Mouse (Mus musculus): ENCODE results near the gene Hba-a1. TPM values are rescaled to one million over a fixed set of nuclear protein-coding genes. Genes with fewer than 3 reads are reported as not detected.

Gene Hba-a1
- polyA plus RNA-seq (2012; rRNA removed; ENCODE audit: low replicate concordance): 672 and 2,221 TPM in 2 replicates

DNA sequence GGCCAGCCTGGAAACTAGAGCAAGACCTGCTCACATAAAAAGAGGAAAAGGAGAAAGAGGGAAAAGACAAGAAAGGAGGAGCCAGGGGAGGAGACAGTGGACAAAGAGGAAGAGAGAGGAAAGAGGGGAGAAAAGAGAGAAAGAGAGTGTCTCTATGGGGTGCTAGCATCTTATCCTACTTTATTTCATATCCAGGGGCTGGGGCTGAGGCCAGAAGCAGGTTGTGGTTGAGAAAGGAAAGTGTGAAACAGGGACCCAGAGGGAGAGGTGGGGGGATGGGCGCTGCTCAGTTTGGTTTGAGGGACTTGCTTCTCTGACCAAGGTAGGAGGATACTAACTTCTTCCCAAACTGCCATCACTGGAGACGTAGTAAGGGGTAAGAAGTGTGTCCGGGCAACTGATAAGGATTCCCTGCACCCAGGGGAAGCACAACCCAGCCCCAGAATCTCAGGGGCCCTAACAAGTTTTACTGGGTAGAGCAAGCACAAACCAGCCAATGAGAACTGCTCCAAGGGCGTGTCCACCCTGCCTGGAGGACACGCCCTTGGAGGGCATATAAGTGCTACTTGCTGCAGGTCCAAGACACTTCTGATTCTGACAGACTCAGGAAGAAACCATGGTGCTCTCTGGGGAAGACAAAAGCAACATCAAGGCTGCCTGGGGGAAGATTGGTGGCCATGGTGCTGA lies at the start of gene Hba-a1:
TSS of gene Hba-a1 (plus strand) at position 421 of the 687 bp plus-strand sequence.

DNA sequence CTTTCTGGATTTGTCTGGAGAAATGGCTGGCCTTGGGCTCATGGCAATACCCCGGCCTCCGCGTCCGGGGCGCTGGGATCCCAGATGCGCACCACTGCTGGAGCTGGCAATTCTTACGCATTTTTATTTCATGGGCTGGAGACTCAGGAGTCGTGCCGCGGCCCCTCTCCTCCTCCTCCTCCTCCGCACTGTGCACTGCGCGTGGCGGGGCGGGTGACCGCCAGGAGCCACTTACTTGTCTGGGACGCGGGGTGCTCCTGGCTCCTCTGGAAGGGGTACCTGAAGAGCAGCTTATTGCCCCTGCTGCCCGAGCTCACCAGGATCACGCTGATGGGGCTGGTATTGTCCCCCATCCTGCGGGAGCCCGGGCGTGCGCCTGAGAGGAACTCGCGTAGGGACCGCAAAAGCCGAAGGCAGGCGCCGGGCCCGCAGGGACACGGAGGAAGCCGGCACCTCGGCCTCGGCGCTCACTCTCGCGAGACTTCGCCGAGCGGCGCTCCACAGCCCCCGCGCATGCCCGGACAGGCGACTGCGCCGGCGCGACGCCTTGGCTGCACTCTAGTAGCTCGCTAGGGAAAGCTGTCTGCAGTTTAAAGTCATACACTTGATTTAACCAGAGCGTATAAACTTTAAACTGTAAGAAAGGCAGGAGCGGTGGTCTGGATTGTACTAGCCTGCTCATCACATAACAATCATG lies 16.0 kb upstream of the Hba-a1 start, which contains the start of gene Nprl3:
TSS of gene Nprl3 (minus strand) at position 520 of the 697 bp plus-strand sequence.

DNA sequence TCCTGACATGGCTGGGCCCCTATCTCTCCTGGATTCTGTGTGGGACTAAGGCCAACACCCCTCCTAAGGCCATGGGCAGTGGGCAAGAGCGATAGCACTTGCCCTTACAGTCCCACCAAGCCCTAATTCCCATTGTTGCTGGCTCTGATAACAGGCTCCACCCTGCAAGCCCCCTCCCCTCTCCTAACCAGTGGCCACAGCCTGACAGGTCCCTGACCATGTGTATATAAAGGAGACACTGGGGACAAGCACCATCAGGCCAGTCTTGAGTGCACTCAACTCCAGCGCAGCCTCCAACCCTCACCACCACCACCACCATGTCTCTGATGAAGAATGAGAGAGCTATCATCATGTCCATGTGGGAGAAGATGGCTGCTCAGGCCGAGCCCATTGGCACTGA lies 7.0 kb upstream of the Hba-a1 start, which contains the start of gene Hba-x:
TSS of gene Hba-x (plus strand) at position 54 of the 400 bp plus-strand sequence.

DNA sequence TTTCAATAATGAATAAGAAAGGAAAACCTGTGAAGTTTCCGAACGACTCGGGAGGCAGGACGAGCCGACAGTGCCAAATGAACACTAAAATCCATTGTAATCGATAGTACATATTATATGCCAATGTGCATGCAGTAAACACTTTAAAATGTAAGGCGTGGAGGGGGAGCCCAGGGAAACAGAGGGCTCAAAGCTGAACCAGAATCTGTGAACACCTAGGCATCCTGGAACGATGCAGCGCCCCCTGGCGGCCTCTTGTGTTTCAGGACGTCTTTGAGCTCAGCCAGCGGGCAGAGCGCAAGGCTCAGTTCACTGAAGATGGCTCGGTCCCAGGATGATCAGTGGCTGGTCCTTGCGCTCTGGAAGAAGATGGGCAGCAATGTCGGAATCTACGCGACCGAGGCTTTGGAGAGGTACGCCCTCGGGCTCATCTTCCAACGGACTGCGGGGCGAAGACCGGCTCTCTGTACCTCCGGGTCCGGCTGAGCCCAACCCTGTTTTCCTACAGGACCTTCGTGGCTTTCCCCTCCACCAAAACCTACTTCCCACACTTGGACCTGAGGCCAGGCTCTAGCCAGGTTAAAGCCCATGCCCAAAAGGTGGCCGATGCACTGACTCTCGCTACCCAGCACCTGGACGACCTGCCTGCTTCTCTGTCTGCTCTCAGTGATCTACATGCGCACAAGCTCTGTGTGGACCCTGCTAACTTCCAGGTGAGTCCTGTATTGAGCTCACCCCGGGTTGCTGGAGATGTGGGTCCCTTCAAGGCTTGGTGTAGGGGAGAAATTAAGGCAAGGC lies 3.6 kb downstream of the Hba-a1 start, which contains the start of gene Hbq1b:
TSS of gene Hbq1b (plus strand) at position 271 of the 798 bp plus-strand sequence.

DNA sequence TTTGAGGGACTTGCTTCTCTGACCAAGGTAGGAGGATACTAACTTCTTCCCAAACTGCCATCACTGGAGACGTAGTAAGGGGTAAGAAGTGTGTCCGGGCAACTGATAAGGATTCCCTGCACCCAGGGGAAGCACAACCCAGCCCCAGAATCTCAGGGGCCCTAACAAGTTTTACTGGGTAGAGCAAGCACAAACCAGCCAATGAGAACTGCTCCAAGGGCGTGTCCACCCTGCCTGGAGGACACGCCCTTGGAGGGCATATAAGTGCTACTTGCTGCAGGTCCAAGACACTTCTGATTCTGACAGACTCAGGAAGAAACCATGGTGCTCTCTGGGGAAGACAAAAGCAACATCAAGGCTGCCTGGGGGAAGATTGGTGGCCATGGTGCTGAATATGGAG lies 12.9 kb downstream of the Hba-a1 start, which contains the start of gene Hba-a2:
TSS of gene Hba-a2 (plus strand) at position 287 of the 400 bp plus-strand sequence.

DNA sequence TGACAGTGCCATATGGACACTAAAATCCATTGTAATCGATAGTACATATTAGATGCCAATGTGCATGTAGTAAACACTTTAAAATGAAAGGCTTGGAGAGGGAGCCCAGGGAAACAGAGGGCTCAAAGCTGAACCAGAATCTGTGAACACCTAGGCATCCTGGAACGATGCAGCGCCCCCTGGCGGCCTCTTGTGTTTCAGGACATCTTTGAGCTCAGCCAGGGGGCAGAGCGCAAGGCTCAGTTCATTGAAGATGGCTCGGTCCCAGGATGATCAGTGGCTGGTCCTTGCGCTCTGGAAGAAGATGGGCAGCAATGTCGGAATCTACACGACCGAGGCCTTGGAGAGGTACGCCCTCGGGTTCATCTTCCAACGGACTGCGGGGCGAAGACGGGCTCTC lies 16.6 kb downstream of the Hba-a1 start, which contains the start of gene Hbq1a:
TSS of gene Hbq1a (plus strand) at position 205 of the 400 bp plus-strand sequence.

Other genes starting within 250 kb of the Hba-a1 start
- 0.57 and 0.71 TPM in 2 replicates for gene Il9r, start 83.2 kb upstream of the Hba-a1 start, polyA plus RNA-seq (2012; rRNA removed; ENCODE audit: low replicate concordance)
- 12.3 and 15.8 TPM in 2 replicates for gene Snrnp25, start 78.1 kb upstream of the Hba-a1 start, polyA plus RNA-seq (2012; rRNA removed; ENCODE audit: low replicate concordance)
- 50.3 and 79.0 TPM in 2 replicates for gene Rhbdf1, start 61.2 kb upstream of the Hba-a1 start, polyA plus RNA-seq (2012; rRNA removed; ENCODE audit: low replicate concordance)
- gene Mpg, start 57.0 kb upstream of the Hba-a1 start, polyA plus RNA-seq (2012; rRNA removed; ENCODE audit: low replicate concordance): 7.1 and 7.6 TPM in 2 replicates
- gene Nprl3, start 15.8 kb upstream of the Hba-a1 start, polyA plus RNA-seq (2012; rRNA removed; ENCODE audit: low replicate concordance): 40.1 and 54.2 TPM in 2 replicates
- gene Hba-x, start 7.1 kb upstream of the Hba-a1 start, polyA plus RNA-seq (2012; rRNA removed; ENCODE audit: low replicate concordance): not detected in 2 replicates
- not detected in 2 replicates for gene Hbq1b, start 3.5 kb downstream of the Hba-a1 start, polyA plus RNA-seq (2012; rRNA removed; ENCODE audit: low replicate concordance)
- gene Hba-a2, start 13.0 kb downstream of the Hba-a1 start, polyA plus RNA-seq (2012; rRNA removed; ENCODE audit: low replicate concordance): 448 and 2,655 TPM in 2 replicates
- 0.28 TPM in 1 of 2 replicates, not detected in the other for gene Hbq1a, start 16.6 kb downstream of the Hba-a1 start, polyA plus RNA-seq (2012; rRNA removed; ENCODE audit: low replicate concordance)
- 1.2 and 2.0 TPM in 2 replicates for gene Sh3pxd2b, start 64.3 kb downstream of the Hba-a1 start, polyA plus RNA-seq (2012; rRNA removed; ENCODE audit: low replicate concordance)
- gene Ubtd2, start 171.9 kb downstream of the Hba-a1 start, polyA plus RNA-seq (2012; rRNA removed; ENCODE audit: low replicate concordance): 0.84 and 0.90 TPM in 2 replicates
- not detected in 2 replicates for gene Efcab9, start 248.6 kb downstream of the Hba-a1 start, polyA plus RNA-seq (2012; rRNA removed; ENCODE audit: low replicate concordance)
- 5.7 and 30.0 TPM in 2 replicates for gene Stk10, start 249.8 kb downstream of the Hba-a1 start, polyA plus RNA-seq (2012; rRNA removed; ENCODE audit: low replicate concordance)

Measured in duodenum, adult 2 months (tissue).